Mouse (Mus musculus) layer of hippocampus, postnatal 10 days (tissue): ENCODE data around the gene Psg16. TPM values are rescaled to one million over a fixed set of nuclear protein-coding genes. Genes with fewer than 3 reads are reported as not detected.

Experiments
- DNase-seq, 2 experiments: peaks; one replicate each; pipeline ENCODE4 v3.0.0; 2021; ENCODE audit warnings: low spot score in 2 of 2
- long read RNA-seq: library from polyadenylated mRNA; stranded (forward); transcript quantifications from one replicate; pipeline ENCODE4 v2.0.0, GENCODE M21; 2023
- total RNA-seq, 2 experiments: library from RNA; stranded (reverse); gene quantifications; 2 replicates each; pipeline ENCODE4 v1.2.3; 2021

The Psg16 gene
- total RNA-seq: 1 to 10 TPM; 4.1 to 5.0 TPM
- long read RNA-seq, partial matches to known transcripts: 0 of 4 reads
- long read RNA-seq, other reads (novel, unspliced or antisense): 3 of 4 reads

DNA sequence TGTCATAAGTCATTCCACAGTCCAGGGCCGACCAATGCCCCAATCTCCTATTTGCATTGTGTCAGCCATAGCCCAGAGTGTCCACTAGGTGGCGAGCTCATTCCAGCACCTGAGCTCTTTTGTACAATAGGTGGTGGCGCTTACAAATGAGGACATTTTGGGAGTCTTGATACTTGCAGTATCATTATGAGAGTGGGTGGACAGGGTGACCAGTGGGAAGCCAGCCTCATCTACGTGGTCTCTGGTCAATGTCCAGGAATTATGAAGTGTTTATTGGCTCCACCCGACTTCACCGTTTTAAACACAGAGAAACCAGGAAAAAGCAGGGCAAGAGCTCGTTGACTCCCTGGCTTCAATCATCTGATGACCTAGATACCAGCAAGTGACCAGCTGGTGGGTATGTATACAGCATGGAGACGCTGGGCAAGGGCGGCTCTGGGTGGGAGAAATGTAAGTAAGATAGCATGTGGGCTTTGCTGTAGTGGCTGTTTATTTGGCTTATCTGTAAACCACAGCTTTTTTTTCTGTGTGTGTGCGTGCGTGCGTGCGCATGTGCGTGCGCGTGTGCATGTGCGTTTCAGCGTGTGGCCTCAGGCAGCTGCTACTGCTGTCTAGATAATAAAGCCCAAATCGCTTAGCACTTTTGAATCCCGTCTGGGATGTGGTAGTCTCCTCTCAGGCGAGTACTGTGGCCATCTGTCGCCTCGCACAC, at the start of gene Psg16:
TSS of gene Psg16 (plus strand) at position 137 of the 712 bp plus-strand sequence.
- peak; percentile 61 to 74 for DNase-seq

DNA sequence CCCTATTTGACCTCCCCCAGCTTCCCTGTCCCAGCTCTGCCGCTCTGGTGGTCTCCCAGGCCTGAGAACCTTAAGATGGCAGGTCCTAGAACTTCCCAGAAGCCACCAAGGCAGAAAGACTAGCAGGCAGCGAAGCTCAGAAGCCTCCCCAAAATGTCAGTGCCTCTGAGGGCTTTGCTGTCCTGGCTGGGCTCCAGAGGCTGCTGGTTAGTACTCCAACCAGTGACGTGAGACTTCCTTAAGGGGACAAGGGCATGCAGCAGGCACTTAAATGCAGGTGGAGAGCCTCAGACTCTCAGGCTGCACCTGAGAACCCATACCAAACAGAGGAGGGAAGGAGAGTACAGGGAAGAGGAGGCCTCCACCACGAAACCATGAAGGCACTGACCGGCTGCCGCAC, 49.7 kb upstream of the Psg16 start:
- DNase-seq: no peak

- no peak for DNase-seq
Measured at GRCm38 (mm10) chr7:17024814-17025504, 48.9 kb upstream of the Psg16 start.

GRCm38 (mm10) chr7:17025505-17025894, 48.3 kb upstream of the Psg16 start:
- DNase-seq: no peak

DNA sequence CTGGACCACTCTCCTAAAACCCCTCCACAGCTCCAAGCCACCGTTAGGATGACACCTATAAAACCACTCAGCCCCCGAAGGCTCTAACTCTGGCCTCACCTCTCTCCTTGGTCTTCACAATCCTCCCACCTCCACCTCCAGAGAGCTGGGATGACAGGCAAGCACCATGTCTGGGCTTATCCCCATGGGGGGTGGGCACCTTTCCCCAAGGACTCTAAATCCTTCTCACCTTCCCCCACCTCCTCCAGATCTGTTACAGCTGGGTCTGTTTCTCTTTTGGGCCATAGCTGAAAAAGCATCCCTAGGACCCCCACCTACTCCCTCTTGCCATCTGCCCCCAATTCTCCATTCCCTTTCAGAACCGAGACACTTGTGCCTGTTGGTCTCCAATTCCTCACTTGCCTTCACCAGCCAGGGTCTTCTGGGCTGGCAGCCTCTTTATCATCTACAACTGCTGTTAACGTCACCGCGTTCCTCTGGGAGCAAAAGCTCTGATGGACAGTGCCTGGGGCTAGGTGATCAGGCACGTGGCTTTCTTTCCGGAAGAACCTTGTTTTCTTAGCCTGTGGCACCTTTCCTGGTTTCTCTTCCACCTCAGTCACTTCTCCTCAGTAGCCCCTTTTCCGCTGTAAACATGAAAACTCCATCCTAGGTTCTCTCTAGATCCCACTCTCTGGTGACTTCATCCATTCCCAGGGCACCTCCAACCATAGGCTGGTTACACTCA, 47.8 kb upstream of the Psg16 start:
- DNase-seq: no peak

- no peak for DNase-seq
Measured at GRCm38 (mm10) chr7:17026710-17027587, 46.9 kb upstream of the Psg16 start.

GRCm38 (mm10) chr7:17027588-17028343, 46.1 kb upstream of the Psg16 start, which contains the start of gene Ppp5c:
Gene Ppp5c, minus strand, starts transcription at chr7:17027924.
- DNase-seq: peak; percentile 90 to 93

- DNase-seq: no peak
Measured at GRCm38 (mm10) chr7:17028923-17029322, 44.9 kb upstream of the Psg16 start.

- no peak for DNase-seq
Measured at GRCm38 (mm10) chr7:17030239-17030638, 43.6 kb upstream of the Psg16 start.

- DNase-seq: no peak
Measured at GRCm38 (mm10) chr7:17038018-17038695, 35.7 kb upstream of the Psg16 start.

DNA sequence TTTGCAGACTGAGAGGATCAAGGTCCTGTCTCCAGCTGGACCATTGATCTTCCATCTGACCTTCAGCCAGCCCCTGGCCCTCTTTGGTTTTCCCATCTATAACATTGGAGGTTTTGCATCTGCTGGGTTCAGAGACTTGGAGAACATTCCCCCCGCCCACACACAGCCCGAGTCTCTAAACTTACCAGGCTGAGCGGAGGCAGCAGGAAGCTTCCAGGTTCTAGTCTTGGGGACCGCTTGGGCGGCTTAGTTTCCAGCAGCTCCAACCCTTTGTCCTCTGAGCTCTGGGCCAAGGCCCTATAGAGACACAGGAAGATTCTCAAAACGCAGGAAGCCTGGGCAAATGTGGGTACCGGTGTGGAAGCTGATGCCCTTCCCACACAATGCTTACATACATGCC, 34.5 kb upstream of the Psg16 start:
- DNase-seq: no peak

- DNase-seq: no peak
Measured at GRCm38 (mm10) chr7:17045743-17046142, 28.1 kb upstream of the Psg16 start.

DNA sequence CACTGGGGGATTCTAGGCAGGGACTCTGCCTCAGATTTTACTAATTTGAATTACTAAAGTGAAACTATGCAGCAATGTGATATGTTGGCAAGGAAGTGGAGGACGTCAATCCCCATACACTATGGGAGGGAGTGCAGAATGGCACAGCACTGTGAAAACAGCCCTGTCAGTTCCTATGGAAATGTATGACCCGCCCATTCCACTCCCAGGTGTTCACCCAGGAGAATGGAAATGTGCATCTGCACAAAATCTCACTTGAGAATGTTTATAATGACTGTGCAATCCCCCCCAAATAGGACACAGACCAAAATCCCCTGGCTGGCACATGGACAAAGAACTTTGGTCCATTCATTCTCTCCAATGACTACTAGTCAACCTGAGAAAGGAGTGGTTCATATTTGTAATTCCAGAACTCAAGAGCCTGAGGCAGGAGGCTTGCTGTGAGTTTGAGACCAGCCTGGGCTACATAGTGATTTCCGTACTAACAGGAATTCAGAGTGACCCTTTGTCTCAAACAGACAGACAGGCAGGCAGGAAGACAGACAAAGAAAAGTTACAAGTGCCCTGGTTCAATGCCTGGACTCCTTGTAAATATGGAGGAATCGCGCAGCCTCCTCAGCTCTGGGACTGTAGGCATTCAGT, 26.7 kb upstream of the Psg16 start:
- no peak for DNase-seq

DNA sequence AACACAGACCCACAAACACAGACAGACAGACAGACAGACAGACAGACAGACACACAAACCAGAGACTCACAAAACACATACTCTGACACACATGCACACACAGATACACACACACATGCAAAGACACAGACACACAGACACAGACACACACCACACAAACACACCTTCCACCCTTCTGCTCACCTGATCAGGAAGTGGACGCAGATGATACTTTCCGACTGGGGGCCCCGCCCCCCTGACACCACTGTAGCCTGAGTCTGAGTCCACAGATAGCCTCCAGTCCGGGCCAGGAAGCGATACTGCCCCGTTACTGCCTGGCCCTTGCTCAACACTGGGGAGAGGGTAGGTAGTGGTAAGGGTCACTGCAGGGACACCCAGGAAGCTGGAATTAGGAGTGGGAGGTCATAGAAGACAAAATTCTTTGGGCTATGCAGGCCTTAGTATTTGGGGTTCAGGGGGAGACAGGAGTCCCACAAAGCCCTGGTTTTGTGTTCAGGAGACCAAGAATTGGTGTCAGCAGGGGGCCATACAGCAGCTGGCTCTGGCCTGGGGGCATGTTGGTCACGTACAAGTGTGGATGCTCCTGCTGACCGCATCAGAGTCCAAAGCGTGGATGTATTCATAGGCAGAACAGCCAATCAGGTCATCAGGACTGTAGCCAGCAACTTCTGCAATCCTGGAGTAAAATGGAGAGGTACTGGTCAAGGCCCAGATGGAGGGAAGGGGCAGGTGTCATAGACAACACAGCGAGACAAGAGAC, 25.2 kb upstream of the Psg16 start:
- no peak for DNase-seq

DNA sequence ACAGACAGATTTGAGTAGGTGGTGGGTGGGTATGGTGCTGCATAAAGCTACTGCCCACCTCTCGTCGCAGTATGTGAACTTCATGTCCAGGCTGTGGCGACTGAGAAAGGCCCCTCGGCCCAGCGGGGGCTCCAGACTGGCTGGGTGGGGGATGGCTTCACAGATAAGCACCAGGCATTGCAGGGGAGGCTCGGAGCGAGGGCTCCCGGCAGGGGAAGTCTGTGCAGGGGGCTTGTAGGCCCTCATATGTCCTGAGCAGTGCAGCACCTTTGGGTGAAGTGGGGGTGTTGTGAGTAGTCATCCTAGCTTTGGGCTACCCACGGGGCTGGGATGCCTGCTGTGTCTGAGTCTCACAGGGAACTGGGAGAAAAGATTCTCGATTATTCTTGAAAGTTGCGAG, 23.3 kb upstream of the Psg16 start:
- DNase-seq: no peak

DNA sequence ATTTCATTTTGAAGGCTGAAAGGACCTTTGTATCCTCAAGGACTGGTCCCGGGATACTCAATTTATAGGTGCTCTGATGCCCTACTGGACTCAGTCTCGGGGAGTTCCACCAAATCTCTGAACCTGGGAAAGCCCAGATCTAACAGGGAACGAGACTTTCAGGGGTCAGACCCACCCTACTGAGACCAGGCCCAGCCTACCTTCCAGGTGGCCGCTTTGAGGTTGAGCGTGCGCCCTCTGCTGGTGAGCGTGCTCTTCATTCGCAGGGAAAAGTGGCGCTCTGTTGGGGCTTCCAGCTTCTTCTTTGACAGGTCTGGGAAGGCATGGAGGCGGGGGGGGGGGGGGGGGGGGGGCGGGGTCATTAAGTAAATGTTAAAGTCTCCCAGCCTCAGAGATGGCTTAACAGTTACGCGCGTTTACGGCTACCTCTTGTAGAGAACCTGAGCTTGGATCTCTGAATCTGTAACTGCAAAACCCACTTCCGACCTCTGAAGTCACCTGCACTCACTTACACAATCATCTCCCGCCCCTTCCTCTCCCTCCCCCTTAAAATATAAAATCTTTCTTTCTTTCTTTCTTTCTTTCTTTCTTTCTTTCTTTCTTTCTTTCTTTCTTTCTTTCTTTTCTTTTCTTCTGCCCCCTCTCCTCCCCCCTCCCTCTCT, 22.8 kb upstream of the Psg16 start:
- DNase-seq: peak; percentile 66 to 74

- DNase-seq: no peak
Measured at GRCm38 (mm10) chr7:17054325-17054989, 19.4 kb upstream of the Psg16 start.
